Mouse (Mus musculus) midbrain, embryonic 14.5 days (tissue): ENCODE measurements at regions not wholly inside any gene's neighbourhood (a gene's known extent, or its start where the extent isn't known, plus 50 kb on each side); places are given as distances from the start of the nearest gene placed in this dataset.

Experiments
- ATAC-seq: fragments of 200-750 bp; cut with Nextera tagmentation; 2 replicates; pipeline ENCODE4 v1.8.0; 2017; ENCODE audit warnings: moderate number of reproducible peaks, moderate library complexity; ENCODE audit not compliant: low FRiP score, low TSS enrichment
- DNase-seq: peaks from one replicate; pipeline ENCODE4 v3.0.0-alpha.2; 2015
- H3K27ac ChIP-seq: fragments of 300-500 bp; sonication (generic); replicated peaks from 2 replicates; pipeline ENCODE4 v1.5.1; 2014; ENCODE audit warnings: mild to moderate bottlenecking, low read depth, low read length, moderate library complexity
- H3K27me3 ChIP-seq: fragments of 300-500 bp; sonication (generic); 2 replicates; pipeline ENCODE4 v1.6.1; 2014; ENCODE audit warnings: low read length, control low read depth, mixed read lengths; ENCODE audit not compliant: control insufficient read depth, insufficient read depth
- H3K36me3 ChIP-seq: fragments of 300-500 bp; sonication (generic); 2 replicates; pipeline ENCODE4 v1.6.1; 2014; ENCODE audit warnings: low read length, control low read depth; ENCODE audit not compliant: control insufficient read depth, insufficient read depth
- H3K4me1 ChIP-seq: fragments of 300-500 bp; sonication (generic); 2 replicates; pipeline ENCODE4 v1.6.1; 2014; ENCODE audit warnings: mild to moderate bottlenecking, antibody characterized with exemption, low read length, control low read depth; ENCODE audit not compliant: control insufficient read depth, insufficient read depth
- H3K4me2 ChIP-seq: fragments of 300-500 bp; sonication (generic); 2 replicates; pipeline ENCODE4 v1.6.1; 2014; ENCODE audit warnings: mild to moderate bottlenecking, low read length, moderate library complexity
- H3K4me3 ChIP-seq: fragments of 300-500 bp; sonication (generic); replicated peaks from 2 replicates; pipeline ENCODE4 v1.5.1; 2014; ENCODE audit warnings: low read depth, low read length
- H3K9ac ChIP-seq: fragments of 300-500 bp; sonication (generic); replicated peaks from 2 replicates; pipeline ENCODE4 v1.6.1; 2014; ENCODE audit warnings: mild to moderate bottlenecking, low read length, moderate library complexity
- H3K9me3 ChIP-seq: fragments of 300-500 bp; sonication (generic); 2 replicates; pipeline ENCODE4 v1.6.1; 2016; ENCODE audit warnings: low read length, control low read depth, mixed read lengths; ENCODE audit not compliant: control insufficient read depth
- WGBS: fragments of 180-500 bp; shearing (Covaris S2); extraction: QIAGEN DNeasy Blood & Tissue Kit; methylation state at CpG from one replicate; pipeline ENCODE4 v1.1.7; 2014; 5-methylcytosine and 5-hydroxymethylcytosine counted together

GRCm38 (mm10) chr4:40537859-40538258, 65.9 kb downstream of the Tmem215 start:
- DNase-seq (no peak), ATAC-seq (no peak)
- Histone ChIP-seq H3K27me3 (no peaks in the 10 kb centered on the region), H3K27ac (no peak overlapping the region), H3K9me3 (no peaks in the 10 kb centered on the region), H3K4me3 (no peak overlapping the region), H3K4me1 (no peaks in the 10 kb centered on the region), H3K4me2 (no peak overlapping the region), H3K9ac (no peak overlapping the region), H3K36me3 (no peaks in the 10 kb centered on the region)
- 91% methylated on average over 3 of the region's 3 CpGs for WGBS

GRCm38 (mm10) chr4:40543085-40544048, 71.4 kb downstream of the Tmem215 start:
- Histone ChIP-seq H3K27ac (no peak overlapping the region), H3K4me1 (no peaks in the 10 kb centered on the region), H3K36me3 (no peaks in the 10 kb centered on the region), H3K4me2 (no peak overlapping the region), H3K27me3 (no peaks in the 10 kb centered on the region), H3K4me3 (no peak overlapping the region), H3K9ac (no peak overlapping the region), H3K9me3 (no peaks in the 10 kb centered on the region)
- 88% methylated on average over 8 of the region's 8 CpGs for WGBS
- DNase-seq (no peak), ATAC-seq (no peak)

DNA sequence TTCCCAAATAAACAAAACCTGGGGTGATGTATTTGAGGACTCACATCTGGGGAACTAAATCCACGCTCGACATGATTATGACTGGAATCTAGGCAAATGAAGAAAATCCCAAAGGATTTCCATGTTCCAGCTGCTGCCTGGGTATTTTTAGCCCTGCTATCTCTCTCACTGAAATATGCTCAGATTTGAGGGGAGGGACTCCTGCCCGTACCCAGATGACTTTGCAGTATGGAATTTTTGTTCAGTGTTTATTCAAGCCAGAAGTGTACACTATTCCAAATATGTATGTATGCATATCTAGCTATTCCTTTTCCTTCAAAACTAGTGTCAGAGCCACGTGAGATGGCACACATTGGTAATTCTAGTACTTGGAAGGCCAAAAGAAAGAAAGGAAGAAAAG, 72.1 kb downstream of the Tmem215 start:
- H3K27ac ChIP-seq: no peak overlapping the region
- WGBS: 72% methylated on average over 4 of the region's 4 CpGs
- ATAC-seq (no peak), DNase-seq (peak; percentile 5)
- H3K4me3 ChIP-seq: no peak overlapping the region
- H3K4me2 ChIP-seq: no peak overlapping the region
- no peak overlapping the region for H3K9ac ChIP-seq
- H3K27me3 ChIP-seq: no peaks in the 10 kb centered on the region
- no peaks in the 10 kb centered on the region for H3K4me1 ChIP-seq
- no peaks in the 10 kb centered on the region for H3K9me3 ChIP-seq
- no peaks in the 10 kb centered on the region for H3K36me3 ChIP-seq

GRCm38 (mm10) chr4:40544806-40545205, 72.8 kb downstream of the Tmem215 start:
- DNase-seq (no peak), ATAC-seq (no peak)
- H3K27ac ChIP-seq: no peak overlapping the region
- no peaks in the 10 kb centered on the region for H3K27me3 ChIP-seq
- H3K4me3 ChIP-seq: no peak overlapping the region
- H3K4me2 ChIP-seq: no peak overlapping the region
- no peak overlapping the region for H3K9ac ChIP-seq
- H3K9me3 ChIP-seq: no peaks in the 10 kb centered on the region
- H3K4me1 ChIP-seq: no peaks in the 10 kb centered on the region
- H3K36me3 ChIP-seq: no peaks in the 10 kb centered on the region

- 81% methylated on average over 5 of the region's 5 CpGs for WGBS
- H3K4me1 ChIP-seq: no peaks in the 10 kb centered on the region
- no peak for DNase-seq
- H3K4me2 ChIP-seq: no peak overlapping the region
- H3K9ac ChIP-seq: no peak overlapping the region
- no peaks in the 10 kb centered on the region for H3K27me3 ChIP-seq
- no peak overlapping the region for H3K27ac ChIP-seq
- H3K9me3 ChIP-seq: no peaks in the 10 kb centered on the region
- no peaks in the 10 kb centered on the region for H3K36me3 ChIP-seq
- ATAC-seq: no peak
- H3K4me3 ChIP-seq: no peak overlapping the region
Observed at GRCm38 (mm10) chr4:40545700-40546099, 73.7 kb downstream of the Tmem215 start.

GRCm38 (mm10) chr4:40559824-40560223, 87.8 kb downstream of the Tmem215 start:
- Histone ChIP-seq H3K4me1 (no peaks in the 10 kb centered on the region), H3K9me3 (no peaks in the 10 kb centered on the region), H3K36me3 (no peaks in the 10 kb centered on the region), H3K9ac (no peak overlapping the region), H3K4me2 (no peak overlapping the region), H3K4me3 (no peak overlapping the region), H3K27ac (no peak overlapping the region), H3K27me3 (no peaks in the 10 kb centered on the region)
- no peak for DNase-seq
- WGBS: 76% methylated on average over 2 of the region's 2 CpGs
- no peak for ATAC-seq

DNA sequence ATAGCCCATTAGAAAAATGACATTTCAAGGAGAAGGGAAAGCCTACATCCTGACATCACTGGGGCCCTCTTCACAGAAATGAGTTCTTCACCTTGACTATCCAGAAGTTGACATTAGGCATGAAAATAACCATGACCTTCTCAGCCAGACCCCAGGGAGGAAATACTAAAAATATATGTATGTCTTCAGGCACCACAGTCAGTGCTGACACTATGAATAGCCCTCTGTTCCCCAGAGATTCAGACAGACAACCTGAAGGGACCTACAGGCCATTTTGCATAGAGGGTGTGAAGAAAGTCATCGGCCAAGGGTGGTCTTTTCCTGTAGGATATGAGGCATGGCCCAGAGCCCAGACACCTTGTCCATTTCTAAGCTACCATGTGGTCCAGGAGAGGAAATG, 101.3 kb downstream of the Tmem215 start:
- Histone ChIP-seq H3K4me2 (no peak overlapping the region), H3K27ac (no peak overlapping the region), H3K4me3 (no peak overlapping the region), H3K9me3 (no peaks in the 10 kb centered on the region), H3K9ac (no peak overlapping the region), H3K36me3 (no peaks in the 10 kb centered on the region), H3K4me1 (no peaks in the 10 kb centered on the region), H3K27me3 (no peaks in the 10 kb centered on the region)
- DNase-seq: no peak
- WGBS: 85% methylated on average over 1 of the region's 1 CpGs
- ATAC-seq: no peak

GRCm38 (mm10) chr4:40575951-40576350, 104.0 kb downstream of the Tmem215 start:
- H3K4me3 ChIP-seq: no peak overlapping the region
- ATAC-seq: no peak
- H3K4me2 ChIP-seq: no peak overlapping the region
- H3K27me3 ChIP-seq: no peaks in the 10 kb centered on the region
- H3K9me3 ChIP-seq: no peaks in the 10 kb centered on the region
- WGBS: 82% methylated on average over 1 of the region's 1 CpGs
- H3K4me1 ChIP-seq: no peaks in the 10 kb centered on the region
- DNase-seq: no peak
- no peaks in the 10 kb centered on the region for H3K36me3 ChIP-seq
- no peak overlapping the region for H3K9ac ChIP-seq
- no peak overlapping the region for H3K27ac ChIP-seq

GRCm38 (mm10) chr4:40584436-40584835, 112.5 kb downstream of the Tmem215 start:
- H3K27ac ChIP-seq: no peak overlapping the region
- no peak overlapping the region for H3K9ac ChIP-seq
- DNase-seq: no peak
- no peaks in the 10 kb centered on the region for H3K9me3 ChIP-seq
- ATAC-seq: no peak
- no peaks in the 10 kb centered on the region for H3K4me1 ChIP-seq
- 93% methylated on average over 6 of the region's 6 CpGs for WGBS
- no peak overlapping the region for H3K4me3 ChIP-seq
- no peaks in the 10 kb centered on the region for H3K27me3 ChIP-seq
- no peaks in the 10 kb centered on the region for H3K36me3 ChIP-seq
- no peak overlapping the region for H3K4me2 ChIP-seq
